Mouse (Mus musculus) heart, embryonic 13.5 days (tissue): Measurements from ENCODE around the gene Olfr823. TPM values are rescaled to one million over a fixed set of nuclear protein-coding genes. Genes with fewer than 3 reads are reported as not detected.
"Not testable (repeated sequence)": the region's sequence is repeated elsewhere in the genome, so short reads cannot be mapped to it uniquely, and the experiment has no call there.

Experiments
- ATAC-seq: fragments of 200-750 bp; cut with Nextera tagmentation; 2 replicates; pipeline ENCODE4 v1.8.0; 2017; ENCODE audit warnings: moderate TSS enrichment; ENCODE audit not compliant: insufficient number of reproducible peaks, low FRiP score, low TSS enrichment; ENCODE audit errors: extremely low read depth
- H3K27ac ChIP-seq: fragments of 300-500 bp; sonication (generic); replicated peaks from 2 replicates; pipeline ENCODE4 v1.5.1; 2015; ENCODE audit warnings: moderate library complexity, mild to moderate bottlenecking, inconsistent platforms
- H3K27me3 ChIP-seq: fragments of 300-500 bp; sonication (generic); replicated peaks from 2 replicates; pipeline ENCODE4 v1.6.1; 2015; ENCODE audit warnings: mild to moderate bottlenecking, inconsistent platforms
- H3K36me3 ChIP-seq: fragments of 300-500 bp; sonication (generic); 2 replicates; pipeline ENCODE4 v1.6.1; 2015; ENCODE audit warnings: mild to moderate bottlenecking, inconsistent platforms
- H3K4me1 ChIP-seq: fragments of 300-500 bp; sonication (generic); 2 replicates; pipeline ENCODE4 v1.6.1; 2015; ENCODE audit warnings: inconsistent platforms
- H3K4me2 ChIP-seq: fragments of 300-500 bp; sonication (generic); 2 replicates; pipeline ENCODE4 v1.6.1; 2015; ENCODE audit warnings: inconsistent platforms, mild to moderate bottlenecking, moderate library complexity
- H3K4me3 ChIP-seq: fragments of 300-500 bp; sonication (generic); 2 replicates; pipeline ENCODE4 v1.5.1; 2015; ENCODE audit warnings: moderate library complexity, mild to moderate bottlenecking, inconsistent platforms
- H3K9ac ChIP-seq: fragments of 300-500 bp; sonication (generic); 2 replicates; pipeline ENCODE4 v1.6.1; 2015; ENCODE audit warnings: inconsistent platforms, mild to moderate bottlenecking, moderate library complexity
- H3K9me3 ChIP-seq: fragments of 300-500 bp; sonication (generic); 2 replicates; pipeline ENCODE4 v1.6.1; 2016; ENCODE audit warnings: inconsistent platforms
- WGBS: fragments of 180-500 bp; shearing (Covaris S2); methylation state at CpG from one replicate; pipeline ENCODE4 v1.1.7; 2015; ENCODE audit warnings: mixed read lengths; 5-methylcytosine and 5-hydroxymethylcytosine counted together
- polyA plus RNA-seq: library from polyadenylated mRNA; unstranded; fragments of >200 nt; fragmentation: Nextera tagmentation; extraction: Ambion mirVana; gene quantifications from 2 replicates; pipeline ENCODE4 v1.2.1, GENCODE M21; 2015

Olfr823 gene
- polyA plus RNA-seq: not detected in 2 replicates

- H3K27me3 ChIP-seq, H3K4me1 ChIP-seq, H3K9ac ChIP-seq, ATAC-seq, H3K4me3 ChIP-seq, H3K36me3 ChIP-seq, H3K27ac ChIP-seq, H3K4me2 ChIP-seq, H3K9me3 ChIP-seq: not testable (repeated sequence)
- 74% methylated on average over 1 of the region's 1 CpGs for WGBS
These were observed at the start of gene Olfr823 for GRCm38 (mm10) chr10:130115283-130115682. Gene Olfr823, minus strand, starts transcription at chr10:130115383.

GRCm38 (mm10) chr10:130144121-130144520 is 28.9 kb upstream of the Olfr823 start:
- WGBS: 70% methylated on average over 5 of the region's 5 CpGs
- no peaks in the 10 kb centered on the region for H3K27me3 ChIP-seq

GRCm38 (mm10) chr10:130142481-130142880 is 27.3 kb upstream of the Olfr823 start:
- H3K4me2 ChIP-seq, ATAC-seq, H3K36me3 ChIP-seq, H3K27me3 ChIP-seq, H3K4me1 ChIP-seq, H3K9ac ChIP-seq, H3K4me3 ChIP-seq, H3K27ac ChIP-seq, H3K9me3 ChIP-seq: not testable (repeated sequence)
- 61% methylated on average over 5 of the region's 5 CpGs for WGBS

More at GRCm38 (mm10) chr10:130144121-130144520, 28.9 kb upstream of the Olfr823 start:
- no peak overlapping the region for H3K9ac ChIP-seq
- no peak for ATAC-seq
- no peak overlapping the region for H3K27ac ChIP-seq
- no peaks in the 10 kb centered on the region for H3K36me3 ChIP-seq
- H3K9me3 ChIP-seq: no peaks in the 10 kb centered on the region
- no peak overlapping the region for H3K4me3 ChIP-seq
- H3K4me2 ChIP-seq: no peak overlapping the region
- no peaks in the 10 kb centered on the region for H3K4me1 ChIP-seq

GRCm38 (mm10) chr10:130134811-130135210 is 19.6 kb upstream of the Olfr823 start:
- H3K4me3 ChIP-seq: no peak overlapping the region
- no peak overlapping the region for H3K27ac ChIP-seq
- no peaks in the 10 kb centered on the region for H3K36me3 ChIP-seq
- H3K27me3 ChIP-seq: no peaks in the 10 kb centered on the region
- H3K4me1 ChIP-seq: no peaks in the 10 kb centered on the region
- H3K9ac ChIP-seq: no peak overlapping the region
- no peak overlapping the region for H3K4me2 ChIP-seq
- ATAC-seq: no peak
- no peaks in the 10 kb centered on the region for H3K9me3 ChIP-seq

GRCm38 (mm10) chr10:130129900-130130299 is 14.7 kb upstream of the Olfr823 start, which contains the start of gene Olfr824:
Gene Olfr824, minus strand, starts transcription at chr10:130130000.
- not testable (repeated sequence) for H3K36me3 ChIP-seq, H3K4me1 ChIP-seq, H3K9me3 ChIP-seq, H3K4me3 ChIP-seq, H3K27ac ChIP-seq, H3K9ac ChIP-seq, H3K4me2 ChIP-seq, H3K27me3 ChIP-seq, ATAC-seq

- not testable (repeated sequence) for H3K27me3 ChIP-seq, H3K4me1 ChIP-seq, H3K9ac ChIP-seq, H3K4me2 ChIP-seq, H3K27ac ChIP-seq, H3K4me3 ChIP-seq, ATAC-seq, H3K9me3 ChIP-seq, H3K36me3 ChIP-seq
- WGBS: 61% methylated on average over 3 of the region's 3 CpGs
These were observed 862 bp upstream of the Olfr823 start for GRCm38 (mm10) chr10:130116045-130116444.

- no peak overlapping the region for H3K9ac ChIP-seq
- no peaks in the 10 kb centered on the region for H3K36me3 ChIP-seq
- no peaks in the 10 kb centered on the region for H3K9me3 ChIP-seq
- no peak overlapping the region for H3K27ac ChIP-seq
- H3K4me1 ChIP-seq: no peaks in the 10 kb centered on the region
- ATAC-seq: no peak
- H3K27me3 ChIP-seq: no peaks in the 10 kb centered on the region
- no peak overlapping the region for H3K4me3 ChIP-seq
- no peak overlapping the region for H3K4me2 ChIP-seq
These were observed 19.1 kb downstream of the Olfr823 start for GRCm38 (mm10) chr10:130096104-130096503.

- no peak for ATAC-seq
- no peak overlapping the region for H3K27ac ChIP-seq
- no peaks in the 10 kb centered on the region for H3K9me3 ChIP-seq
- no peaks in the 10 kb centered on the region for H3K36me3 ChIP-seq
- no peak overlapping the region for H3K9ac ChIP-seq
- no peak overlapping the region for H3K4me2 ChIP-seq
- H3K27me3 ChIP-seq: no peaks in the 10 kb centered on the region
- no peak overlapping the region for H3K4me3 ChIP-seq
- H3K4me1 ChIP-seq: no peaks in the 10 kb centered on the region
- WGBS: 12% methylated on average over 5 of the region's 5 CpGs
These were observed 22.2 kb downstream of the Olfr823 start for GRCm38 (mm10) chr10:130092838-130093440.

- ATAC-seq: no peak
- no peaks in the 10 kb centered on the region for H3K27me3 ChIP-seq
- no peak within 1 kb of the TSS for H3K27ac ChIP-seq
- H3K9ac ChIP-seq: no peak within 1 kb of the TSS
- H3K4me3 ChIP-seq: no peak within 1 kb of the TSS
- no peaks in the 10 kb centered on the region for H3K36me3 ChIP-seq
- no peak within 1 kb of the TSS for H3K4me2 ChIP-seq
- H3K9me3 ChIP-seq: no peaks in the 10 kb centered on the region; the same call in 1 of the 2 replicates
- H3K4me1 ChIP-seq: no peaks in the 10 kb centered on the region
These were observed 44.3 kb downstream of the Olfr823 start, which contains the start of gene Olfr822 for GRCm38 (mm10) chr10:130070910-130071309. Gene Olfr822, plus strand, starts transcription at chr10:130071210.

Other genes starting within 250 kb of the Olfr823 start
- gene Olfr814, start 235.5 kb downstream of the Olfr823 start, polyA plus RNA-seq: not detected in 2 replicates
- not detected in 2 replicates for gene Olfr815, start 209.5 kb downstream of the Olfr823 start, polyA plus RNA-seq
- gene Olfr816, start 199.8 kb downstream of the Olfr823 start, polyA plus RNA-seq: not detected in 2 replicates
- gene Olfr818, start 166.3 kb downstream of the Olfr823 start, polyA plus RNA-seq: not detected in 2 replicates
- not detected in 2 replicates for gene Olfr819, start 148.1 kb downstream of the Olfr823 start, polyA plus RNA-seq
- not detected in 2 replicates for gene Olfr247, start 139.2 kb downstream of the Olfr823 start, polyA plus RNA-seq
- gene Gm10310, start 130.3 kb downstream of the Olfr823 start, polyA plus RNA-seq: not detected in 2 replicates
- not detected in 2 replicates for gene Olfr820, start 102.8 kb downstream of the Olfr823 start, polyA plus RNA-seq
- not detected in 2 replicates for gene Olfr821, start 85.0 kb downstream of the Olfr823 start, polyA plus RNA-seq
- not detected in 2 replicates for gene Olfr822, start 44.2 kb downstream of the Olfr823 start, polyA plus RNA-seq
- not detected in 2 replicates for gene Olfr824, start 14.6 kb upstream of the Olfr823 start, polyA plus RNA-seq
- gene Olfr825, start 51.4 kb upstream of the Olfr823 start, polyA plus RNA-seq: not detected in 2 replicates
- not detected in 2 replicates for gene Olfr826, start 68.8 kb upstream of the Olfr823 start, polyA plus RNA-seq
- gene Olfr827, start 99.0 kb upstream of the Olfr823 start, polyA plus RNA-seq: not detected in 2 replicates
- not detected in 2 replicates for gene Neurod4, start 164.9 kb upstream of the Olfr823 start, polyA plus RNA-seq
- 0.28 and 0.34 TPM in 2 replicates for gene Tespa1, start 207.5 kb upstream of the Olfr823 start, polyA plus RNA-seq